Mouse (Mus musculus): ENCODE measurements around the gene Rnf224. TPM values are rescaled to one million over a fixed set of nuclear protein-coding genes. Genes with fewer than 3 reads are reported as not detected.
A peak's percentile ranks its signal among the peaks of the same experiment; 100 is the strongest.
"Not testable (repeated sequence)": the region's sequence is repeated elsewhere in the genome, so short reads cannot be mapped to it uniquely, and the experiment has no call there.

Rnf224 gene
- polyA plus RNA-seq, 1 experiment from 2014 or later, result not detected

GRCm38 (mm10) chr2:25264851-25265250, 28.3 kb upstream of the Rnf224 start:
- peak overlapping the region; percentile 80; the same call in 1 of the 2 replicates for H3K9ac ChIP-seq (replicated peaks)
- 86% methylated on average over 3 of the region's 3 CpGs for WGBS
- H3K4me1 ChIP-seq (replicated peaks), result peaks cover 55% of the 10 kb centered on the region

GRCm38 (mm10) chr2:25264286-25264660, 27.7 kb upstream of the Rnf224 start:
- peak overlapping the region; percentile 100 for H3K4me2 ChIP-seq (replicated peaks)
- peaks cover 16% of the 10 kb centered on the region for H3K27me3 ChIP-seq
- H3K36me3 ChIP-seq, result peaks cover 14% of the 10 kb centered on the region
- H3K9me3 ChIP-seq, result no peaks in the 10 kb centered on the region
- peak overlapping the region; percentile 80 for H3K9ac ChIP-seq (replicated peaks)
- peak overlapping the region; percentile 80 for H3K4me3 ChIP-seq (replicated peaks)
- ATAC-seq, result no peak
- H3K27ac ChIP-seq, result no peak overlapping the region
- WGBS, result 76% methylated on average over 5 of the region's 5 CpGs
- H3K4me1 ChIP-seq (replicated peaks), result peaks cover 55% of the 10 kb centered on the region

More at GRCm38 (mm10) chr2:25264851-25265250, 28.3 kb upstream of the Rnf224 start:
- H3K27ac ChIP-seq, result no peak overlapping the region
- no peak for ATAC-seq
- H3K4me3 ChIP-seq (replicated peaks), result no peak overlapping the region
- H3K36me3 ChIP-seq, result peaks cover 20% of the 10 kb centered on the region
- H3K4me2 ChIP-seq (replicated peaks), result peak overlapping the region; percentile 100
- peaks cover 16% of the 10 kb centered on the region for H3K27me3 ChIP-seq
- no peaks in the 10 kb centered on the region for H3K9me3 ChIP-seq

GRCm38 (mm10) chr2:25263623-25264285, 27.2 kb upstream of the Rnf224 start:
- no peak for ATAC-seq
- no peak overlapping the region for H3K27ac ChIP-seq
- H3K4me3 ChIP-seq (replicated peaks), result peak overlapping the region; percentile 80
- H3K4me2 ChIP-seq (replicated peaks), result peak overlapping the region; percentile 100
- H3K36me3 ChIP-seq, result peaks cover 9% of the 10 kb centered on the region
- peaks cover 55% of the 10 kb centered on the region for H3K4me1 ChIP-seq (replicated peaks)
- peaks cover 16% of the 10 kb centered on the region for H3K27me3 ChIP-seq
- 16% methylated on average over 12 of the region's 12 CpGs for WGBS
- peak overlapping the region; percentile 80 for H3K9ac ChIP-seq (replicated peaks)
- H3K9me3 ChIP-seq, result no peaks in the 10 kb centered on the region

- Histone ChIP-seq H3K27ac (peak overlapping the region; percentile 64), H3K27me3 (peaks cover 16% of the 10 kb centered on the region), H3K4me3 (replicated peaks) (peak overlapping the region; percentile 80), H3K9me3 (no peaks in the 10 kb centered on the region), H3K36me3 (0 out of 2 replicates have a peak, but pooled peaks cover 2% of the 10 kb centered on the region), H3K4me2 (replicated peaks) (peak overlapping the region; percentile 100), H3K9ac (replicated peaks) (peak overlapping the region; percentile 80), H3K4me1 (replicated peaks) (peaks cover 55% of the 10 kb centered on the region)
- ATAC-seq, result 0 out of 2 replicates have a peak, but pooled peaks have one; percentile 0
- WGBS, result under 1% methylated on average over 73 of the region's 82 CpGs
Observed at GRCm38 (mm10) chr2:25262795-25263622, 26.4 kb upstream of the Rnf224 start.

GRCm38 (mm10) chr2:25262291-25262767, 25.7 kb upstream of the Rnf224 start, which contains the start of gene Tprn:
Tprn (plus strand) TSS chr2:25262618.
- Histone ChIP-seq H3K4me3 (replicated peaks) (peak within 1 kb of the TSS; percentile 80), H3K9me3 (no peaks in the 10 kb centered on the region), H3K9ac (replicated peaks) (peak within 1 kb of the TSS; percentile 80), H3K36me3 (no peaks in the 10 kb centered on the region), H3K27me3 (peaks cover 16% of the 10 kb centered on the region), H3K27ac (peak within 1 kb of the TSS; percentile 64), H3K4me2 (replicated peaks) (peak within 1 kb of the TSS; percentile 100), H3K4me1 (replicated peaks) (peaks cover 52% of the 10 kb centered on the region)
- under 1% methylated on average over 38 of the region's 39 CpGs for WGBS
- peak; percentile 99 for ATAC-seq

- Histone ChIP-seq H3K27me3 (peaks cover 16% of the 10 kb centered on the region), H3K4me2 (replicated peaks) (peak overlapping the region; percentile 100), H3K27ac (peak overlapping the region; percentile 64), H3K4me3 (replicated peaks) (peak overlapping the region; percentile 80), H3K36me3 (no peaks in the 10 kb centered on the region), H3K9me3 (no peaks in the 10 kb centered on the region), H3K4me1 (replicated peaks) (peaks cover 51% of the 10 kb centered on the region), H3K9ac (replicated peaks) (peak overlapping the region; percentile 64; the same call in 1 of the 2 replicates)
- 0 out of 2 replicates have a peak, but pooled peaks have one; percentile 2 for ATAC-seq
- WGBS, result 46% methylated on average over 12 of the region's 12 CpGs
Observed at GRCm38 (mm10) chr2:25261870-25262269, 25.3 kb upstream of the Rnf224 start.

GRCm38 (mm10) chr2:25258887-25259286, 22.3 kb upstream of the Rnf224 start:
- ATAC-seq, result no peak
- Histone ChIP-seq H3K4me1 (replicated peaks) (peaks cover 40% of the 10 kb centered on the region), H3K36me3 (no peaks in the 10 kb centered on the region), H3K27ac (no peak overlapping the region), H3K9me3 (no peaks in the 10 kb centered on the region), H3K4me3 (replicated peaks) (no peak overlapping the region), H3K27me3 (peaks cover 6% of the 10 kb centered on the region), H3K9ac (replicated peaks) (no peak overlapping the region), H3K4me2 (replicated peaks) (no peak overlapping the region)
- 43% methylated on average over 2 of the region's 2 CpGs for WGBS

- H3K9me3 ChIP-seq; H3K4me2 ChIP-seq (replicated peaks); H3K4me3 ChIP-seq (replicated peaks); H3K9ac ChIP-seq (replicated peaks); H3K27ac ChIP-seq; H3K27me3 ChIP-seq; ATAC-seq: not testable (repeated sequence)
- Histone ChIP-seq H3K4me1 (replicated peaks) (peaks cover 30% of the 10 kb centered on the region), H3K36me3 (peaks cover 11% of the 10 kb centered on the region)
- WGBS, result 89% methylated on average over 5 of the region's 5 CpGs
Observed at GRCm38 (mm10) chr2:25257250-25257649, 20.7 kb upstream of the Rnf224 start.

- Histone ChIP-seq H3K4me2 (replicated peaks) (peak overlapping the region; percentile 91), H3K36me3 (peaks cover 18% of the 10 kb centered on the region), H3K4me1 (replicated peaks) (peaks cover 26% of the 10 kb centered on the region), H3K4me3 (replicated peaks) (peak overlapping the region; percentile 99), H3K9ac (replicated peaks) (peak overlapping the region; percentile 90)
- not testable (repeated sequence) for H3K27ac ChIP-seq, H3K27me3 ChIP-seq, ATAC-seq, H3K9me3 ChIP-seq
- 63% methylated on average over 12 of the region's 12 CpGs for WGBS
Observed at GRCm38 (mm10) chr2:25256443-25257109, 20.0 kb upstream of the Rnf224 start.

- H3K9me3 ChIP-seq, result no peaks in the 10 kb centered on the region
- peak within 1 kb of the TSS; percentile 90 for H3K9ac ChIP-seq (replicated peaks)
- H3K27me3 ChIP-seq, result no peaks in the 10 kb centered on the region
- 0% methylated on average over 39 of the region's 39 CpGs for WGBS
- peak within 1 kb of the TSS; percentile 99 for H3K4me3 ChIP-seq (replicated peaks)
- peaks cover 26% of the 10 kb centered on the region for H3K4me1 ChIP-seq (replicated peaks)
- peak within 1 kb of the TSS; percentile 91 for H3K4me2 ChIP-seq (replicated peaks)
- peaks cover 28% of the 10 kb centered on the region for H3K36me3 ChIP-seq
- peak within 1 kb of the TSS; percentile 82 for H3K27ac ChIP-seq
- ATAC-seq, result peak; percentile 92
Observed at GRCm38 (mm10) chr2:25255284-25255779, 18.7 kb upstream of the Rnf224 start, which contains the start of gene Tmem203. Tmem203 (plus strand) TSS chr2:25255439.

- no peak overlapping the region for H3K9ac ChIP-seq (replicated peaks)
- no peaks in the 10 kb centered on the region for H3K9me3 ChIP-seq
- WGBS, result 85% methylated on average over 1 of the region's 1 CpGs
- no peak overlapping the region for H3K27ac ChIP-seq
- H3K4me2 ChIP-seq (replicated peaks), result no peak overlapping the region
- no peak for ATAC-seq
- peaks cover 23% of the 10 kb centered on the region for H3K4me1 ChIP-seq (replicated peaks)
- no peaks in the 10 kb centered on the region for H3K27me3 ChIP-seq
- no peak overlapping the region for H3K4me3 ChIP-seq (replicated peaks)
- peaks cover 58% of the 10 kb centered on the region for H3K36me3 ChIP-seq
Observed at GRCm38 (mm10) chr2:25252331-25252730, 15.7 kb upstream of the Rnf224 start.

Measured in midbrain, embryonic 13.5 days (tissue).